In genomic region chr5:150394645-150395044, GRCm38 (mm10) we compare ENCODE assay signal across 15 mouse cellular contexts.
DNase-seq lines count a peak whose midpoint lies in the region; ATAC-seq and TF ChIP-seq lines count a peak whose summit lies in the region.
"Had no signal": no experiment of that assay in that cellular context is flagged by ENCODE, and none has a peak within 500 bp of the region (broad histone marks: within the 10 kb centered on the region; RNA-seq: fewer than 3 reads in every experiment).

No protein-coding gene starts in this region.

- H3K36me3 ChIP-seq in kidney, postnatal 0 days (ENCODE audit: insufficient read depth, low read length): peaks cover 15% of the 10 kb centered on the region; the same call in 1 of the 2 replicates
- no peaks in the 10 kb centered on the region for H3K36me3 ChIP-seq in testis, adult 2 months (ENCODE audit: control insufficient read depth, insufficient read depth, low read length)

- H3K4me1 ChIP-seq in kidney, postnatal 0 days (replicated peaks; ENCODE audit: insufficient read depth, low read length): no peaks in the 10 kb centered on the region
- no peaks in the 10 kb centered on the region for H3K4me1 ChIP-seq in testis, adult 2 months (ENCODE audit: control insufficient read depth, insufficient read depth, low read length)
- H3K4me1 ChIP-seq: hindbrain, embryonic 13.5 days; neural tube, embryonic 13.5 days; stomach, embryonic 15.5 days had no signal

- H3K4me2 ChIP-seq in kidney, postnatal 0 days (ENCODE audit: low read length): no peak overlapping the region
- H3K4me2 ChIP-seq: hindbrain, embryonic 13.5 days; neural tube, embryonic 13.5 days; stomach, embryonic 15.5 days had no signal

- WGBS in kidney, postnatal 0 days: 96% methylated on average over 6 of the region's 6 CpGs

- H3K27ac ChIP-seq in kidney, postnatal 0 days: no peak overlapping the region
- H3K27ac ChIP-seq in testis, adult 2 months (ENCODE audit: control insufficient read depth, insufficient read depth, low read depth, low read length): no peak overlapping the region
- H3K27ac ChIP-seq: hindbrain, embryonic 13.5 days; neural tube, embryonic 13.5 days; stomach, embryonic 15.5 days had no signal

- H3K9ac ChIP-seq in kidney, postnatal 0 days (ENCODE audit: low read depth, low read length): no peak overlapping the region
- H3K9ac ChIP-seq: hindbrain, embryonic 13.5 days; neural tube, embryonic 13.5 days; stomach, embryonic 15.5 days had no signal

- H3K27me3 ChIP-seq in kidney, postnatal 0 days (ENCODE audit: insufficient read depth, low read length): no peaks in the 10 kb centered on the region
- no peaks in the 10 kb centered on the region for H3K27me3 ChIP-seq in testis, adult 2 months (ENCODE audit: control insufficient read depth, insufficient read depth, low read length)
- H3K27me3 ChIP-seq: hindbrain, embryonic 13.5 days; megakaryocyte, embryonic 14.5 days; neural tube, embryonic 13.5 days; stomach, embryonic 15.5 days had no signal

- no peak overlapping the region for H3K4me3 ChIP-seq in kidney, postnatal 0 days (replicated peaks; ENCODE audit: low read depth, low read length)
- no peak overlapping the region for H3K4me3 ChIP-seq in testis, adult 2 months (ENCODE audit: control insufficient read depth, low read depth, low read length)
- H3K4me3 ChIP-seq: hindbrain, embryonic 13.5 days; megakaryocyte, embryonic 14.5 days; neural tube, embryonic 13.5 days; stomach, embryonic 15.5 days had no signal

- TF ChIP-seq CTCF in kidney, postnatal 0 days (IDR thresholded peaks at IDR 0.05; ENCODE audit: low read depth): peak; percentile 38; the same call in 1 of the 2 replicates
- TF ChIP-seq CTCF in testis, adult 2 months (IDR thresholded peaks at IDR 0.05; ENCODE audit: control insufficient read depth, insufficient read depth, insufficient replicate concordance, low read depth, low read length): peak; percentile 46; the same call in 1 of the 2 replicates

- no peaks in the 10 kb centered on the region for H3K9me3 ChIP-seq in kidney, postnatal 0 days (replicated peaks; ENCODE audit: low read length)
- H3K9me3 ChIP-seq: stomach, embryonic 15.5 days had no signal

- no peak for TF ChIP-seq POLR2A in testis, adult 2 months (IDR thresholded peaks at IDR 0.05; ENCODE audit: control insufficient read depth, low read depth, low read length)

- peak; percentile 14 for DNase-seq in CD4-positive, CD25-positive, alpha-beta regulatory T cell, adult 2 months (ENCODE audit: low read depth, low spot score)
- DNase-seq in kidney, postnatal 0 days (ENCODE audit: low spot score): no peak
- no peak for DNase-seq in kidney, postnatal 36 days
- no peak for DNase-seq in testis, postnatal 10 days (ENCODE audit: low spot score)
- DNase-seq in frontal cortex, postnatal 14 days (ENCODE audit: low spot score in 2 of 2): no peak
- DNase-seq in MN1 (ENCODE audit: low spot score): no peak
- DNase-seq: cerebellum, postnatal 25 days; kidney, adult 8-10 months; thymus, postnatal 36 days had no signal

- no peak for ATAC-seq in CD4-positive, CD25-positive, alpha-beta regulatory T cell, adult 4 months
- no peak for ATAC-seq in kidney, postnatal 0 days (replicated peaks; ENCODE audit: low FRiP score, low read depth)
